Mouse (Mus musculus) embryonic facial prominence, embryonic 14.5 days (tissue): ENCODE results near the gene Ap3s2. TPM values are rescaled to one million over a fixed set of nuclear protein-coding genes. Genes with fewer than 3 reads are reported as not detected.

Experiments
- microRNA-seq: library from miRNA; unstranded; fragments of <30 nt; microRNA quantifications from one replicate; pipeline ENCODE4, GENCODE M21; 2016; ENCODE audit warnings: borderline number of aligned reads
- polyA plus RNA-seq: library from polyadenylated mRNA; unstranded; fragments of >200 nt; fragmentation: Nextera tagmentation; extraction: Ambion mirVana; gene quantifications from 2 replicates; pipeline ENCODE4 v1.2.1, GENCODE M21; 2014

The Ap3s2 gene
- polyA plus RNA-seq, 1 experiment from 2014 or later: 31.9 TPM

Small RNA genes lying within 50 kb of the gene (microRNA-seq; reads per million reads assigned to microRNA genes)
- not detected for gene Gm24541

Other genes starting within 250 kb of the Ap3s2 start
- gene Kif7, start 204.9 kb downstream of the Ap3s2 start, polyA plus RNA-seq: 5.3 and 6.2 TPM in 2 replicates
- 0.50 and 1.7 TPM in 2 replicates for gene Plin1, start 187.7 kb downstream of the Ap3s2 start, polyA plus RNA-seq
- 9.2 and 9.4 TPM in 2 replicates for gene Pex11a, start 177.5 kb downstream of the Ap3s2 start, polyA plus RNA-seq
- 0.17 and 1.3 TPM in 2 replicates for gene Wdr93, start 177.5 kb downstream of the Ap3s2 start, polyA plus RNA-seq
- gene Mesp1, start 126.9 kb downstream of the Ap3s2 start, polyA plus RNA-seq: 0.21 and 0.35 TPM in 2 replicates
- gene Mesp2, start 109.9 kb downstream of the Ap3s2 start, polyA plus RNA-seq: 0.72 and 0.98 TPM in 2 replicates
- gene Anpep, start 59.6 kb downstream of the Ap3s2 start, polyA plus RNA-seq: 20.8 and 30.5 TPM in 2 replicates
- 22.1 and 23.6 TPM in 2 replicates for gene Arpin, start 14.7 kb upstream of the Ap3s2 start, polyA plus RNA-seq
- 14.2 and 14.3 TPM in 2 replicates for gene Zfp710, start 104.2 kb upstream of the Ap3s2 start, polyA plus RNA-seq
- 565 and 594 TPM in 2 replicates for gene Idh2, start 194.7 kb upstream of the Ap3s2 start, polyA plus RNA-seq